Mouse (Mus musculus) brain, embryonic 14.5 days (tissue): ENCODE results near the gene Mtus2.

ENCODE experiments used
- CTCF ChIP-seq: fragments of 200-500 bp; IDR thresholded peaks from 2 replicates; pipeline ENCODE4 v1.5.1; 2012; ENCODE audit warnings: inconsistent platforms, mild to moderate bottlenecking, moderate library complexity, borderline replicate concordance; ENCODE audit not compliant: insufficient read depth, insufficient read length; ENCODE audit errors: extremely low read depth
- POLR2A ChIP-seq: fragments of 200-500 bp; IDR thresholded peaks from 2 replicates; pipeline ENCODE4 v1.6.1; 2012; ENCODE audit warnings: mild to moderate bottlenecking, inconsistent platforms, borderline replicate concordance; ENCODE audit not compliant: poor library complexity, insufficient read depth, insufficient read length, severe bottlenecking; ENCODE audit errors: extremely low read depth

GRCm38 (mm10) chr5:148151894-148152599, 194.9 kb downstream of the Mtus2 start:
- no peak for TF ChIP-seq CTCF
- TF ChIP-seq POLR2A, result no peak
